Mouse (Mus musculus) ovary, postnatal 36 days (tissue): ENCODE results near the gene Kif16b.

Experiments
- DNase-seq: peaks from one replicate; pipeline ENCODE4 v3.0.0; 2022; ENCODE audit warnings: low spot score, mixed read lengths

Kif16b gene

DNA sequence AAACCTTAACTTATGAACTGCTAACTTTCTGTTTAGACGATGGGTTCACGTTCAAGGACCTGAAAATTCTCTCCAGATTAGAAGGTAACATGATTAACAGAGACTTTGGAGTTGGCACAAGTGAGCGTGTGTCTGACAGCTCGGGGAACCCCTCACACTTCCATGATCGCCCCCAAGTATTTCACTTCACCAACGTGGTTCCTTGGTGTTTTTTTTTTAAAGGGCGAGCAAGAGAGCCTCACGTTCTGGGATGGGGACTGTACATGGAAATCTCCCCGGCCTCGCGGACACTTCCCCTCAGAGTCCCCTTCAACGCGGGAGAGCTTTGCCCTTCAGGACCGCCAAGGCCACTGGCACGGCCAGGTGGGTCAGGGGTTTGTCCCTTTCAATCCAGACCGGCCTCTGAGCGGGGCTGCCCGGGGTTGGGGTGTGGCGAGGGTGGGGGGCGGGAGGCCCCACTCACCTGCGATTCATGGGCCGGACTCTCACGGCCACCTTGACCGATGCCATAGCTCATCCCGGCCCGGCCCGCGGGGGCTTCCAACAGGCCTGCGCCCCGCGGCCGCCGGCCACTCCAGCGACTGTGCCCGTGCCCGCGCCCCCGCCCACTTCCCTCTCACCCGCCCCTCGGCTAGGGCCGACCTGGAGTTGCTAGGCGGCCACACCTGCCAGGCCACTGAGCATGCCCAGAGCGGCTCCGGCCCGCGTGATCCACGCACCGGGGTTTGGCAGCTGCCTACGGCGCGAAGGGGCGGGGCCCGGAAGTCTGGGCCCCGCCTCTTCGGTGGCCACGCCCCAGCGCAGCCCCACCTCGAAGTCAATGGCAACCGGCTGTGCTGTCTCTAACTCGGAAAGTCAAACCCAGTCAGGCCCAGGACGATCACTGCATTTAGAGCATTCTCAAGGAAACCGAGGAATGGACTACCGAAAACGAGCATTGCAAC, at the start of gene Kif16b:
TSS of gene Kif16b (minus strand) at position 670 of the 944 bp plus-strand sequence.
- DNase-seq: peak; percentile 95

DNA sequence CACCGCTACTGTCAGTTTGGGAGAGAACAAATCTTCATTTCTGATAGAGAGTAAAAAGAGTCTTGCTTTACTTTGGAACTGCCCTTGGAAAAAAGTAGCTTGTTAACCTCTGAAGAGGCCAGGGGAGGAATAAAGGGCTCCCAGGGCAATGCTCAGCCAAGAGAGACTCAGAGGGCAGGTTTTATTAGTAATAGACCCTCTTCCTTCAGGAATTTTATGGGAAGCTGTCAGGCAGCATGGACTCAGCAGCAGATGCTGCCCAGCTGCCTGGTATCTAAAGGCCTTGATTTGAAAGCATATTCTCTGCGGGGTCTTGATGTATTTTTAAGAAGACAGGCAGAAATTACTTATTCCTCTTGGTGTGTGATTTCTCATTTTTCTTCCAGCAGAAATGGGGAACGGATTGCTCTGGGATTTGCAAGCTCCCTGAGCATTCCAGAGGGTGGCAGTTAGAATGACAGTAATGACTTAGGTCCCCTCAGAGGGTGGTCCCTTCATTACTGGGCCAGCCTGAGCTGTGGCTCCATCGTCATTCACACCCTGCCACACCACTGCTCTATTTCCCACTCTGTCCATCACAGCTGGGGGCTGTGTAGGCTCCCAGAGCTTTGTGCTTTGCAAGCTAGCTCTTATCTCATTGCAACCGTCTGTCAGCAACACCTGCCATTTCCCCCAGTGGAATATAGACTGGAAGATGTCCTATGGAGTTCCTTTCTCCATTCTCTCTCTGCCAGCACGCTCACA, 39.7 kb upstream of the Kif16b start:
- DNase-seq: no peak

DNA sequence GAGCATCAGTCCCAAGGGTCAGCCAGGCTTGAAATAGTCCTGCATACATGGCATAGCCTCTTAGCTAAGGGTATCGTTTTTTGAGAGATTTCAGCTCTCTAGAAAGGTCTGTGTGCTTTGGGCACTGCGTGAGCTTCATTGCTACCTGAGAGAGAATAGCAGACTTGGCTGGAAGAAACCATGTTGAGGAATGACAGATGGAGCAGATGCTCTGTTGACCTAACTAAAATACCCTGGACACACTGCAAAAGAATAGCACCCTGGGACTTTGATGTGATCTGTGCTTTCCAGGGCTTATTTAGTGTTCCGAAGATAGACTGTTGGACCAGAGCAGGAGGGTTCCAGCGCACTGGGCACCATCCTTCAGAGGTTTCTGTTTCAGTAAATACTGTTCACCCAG, 29.1 kb upstream of the Kif16b start:
- no peak for DNase-seq

DNA sequence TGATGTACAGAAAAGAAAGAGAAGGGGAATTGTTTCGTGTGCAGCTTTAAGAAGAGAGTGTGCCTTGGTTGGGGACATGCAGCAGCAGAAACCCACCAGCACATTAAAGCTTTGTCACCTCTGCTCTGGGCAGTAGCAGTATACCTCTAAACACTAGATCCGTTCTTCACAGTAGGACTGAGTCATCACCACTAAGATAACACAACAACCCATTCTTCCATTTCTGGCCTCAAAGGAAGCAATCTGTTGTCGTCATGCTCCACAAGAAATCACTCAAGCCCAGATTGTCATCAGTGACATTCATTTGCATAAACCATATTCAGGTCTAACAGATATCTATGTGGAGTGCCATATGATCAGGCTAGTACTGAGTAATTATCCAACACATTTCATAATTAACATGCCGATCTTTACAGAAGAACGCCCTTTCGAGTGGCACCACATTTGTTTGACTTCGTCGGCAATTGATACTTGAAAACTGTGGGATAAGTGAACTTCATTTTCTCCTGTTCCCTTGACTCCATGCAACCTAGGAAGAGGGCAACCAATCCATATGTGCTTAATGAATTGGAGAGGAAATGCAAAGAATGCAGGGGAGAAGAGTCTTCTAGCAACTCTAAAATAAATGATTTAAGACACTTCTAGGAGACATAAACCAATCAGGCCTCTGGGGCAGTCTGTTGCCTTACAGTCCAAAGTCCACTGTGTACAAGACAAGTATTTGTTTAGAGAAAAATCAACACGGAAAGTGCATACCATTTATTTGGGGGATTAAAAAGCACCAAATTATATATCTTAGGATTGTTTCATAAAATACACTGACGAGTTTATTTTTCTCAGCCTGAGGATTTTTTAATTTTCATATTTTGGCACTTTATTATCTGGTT, 28.1 kb upstream of the Kif16b start:
- DNase-seq: no peak

DNA sequence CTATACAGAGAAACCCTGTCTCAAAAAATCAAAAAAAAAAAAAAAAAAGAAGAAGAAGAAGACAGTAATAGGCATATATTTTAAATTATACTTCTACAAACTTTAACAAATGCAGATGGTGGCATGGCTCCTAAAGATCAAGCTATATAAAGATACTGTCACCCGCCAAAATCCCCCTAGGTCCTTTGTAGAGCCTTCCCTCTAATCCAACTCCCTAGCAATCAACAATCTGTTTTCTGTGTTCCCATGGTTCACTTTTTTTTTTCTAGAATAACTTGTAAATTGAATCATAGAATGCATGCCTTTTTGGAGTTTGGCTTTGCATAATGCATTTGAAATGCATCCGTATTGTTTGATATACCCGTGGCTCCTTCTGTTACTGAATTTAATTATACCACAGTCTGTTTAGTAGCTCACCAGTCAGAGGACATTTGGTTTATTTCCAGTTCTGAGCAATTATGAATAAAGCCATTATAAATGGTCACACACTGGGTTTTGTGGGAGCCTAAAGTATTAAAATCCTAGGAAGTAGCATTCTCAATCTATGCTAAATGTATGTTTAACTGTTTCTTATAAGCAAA, 9.6 kb upstream of the Kif16b start:
- no peak for DNase-seq

DNA sequence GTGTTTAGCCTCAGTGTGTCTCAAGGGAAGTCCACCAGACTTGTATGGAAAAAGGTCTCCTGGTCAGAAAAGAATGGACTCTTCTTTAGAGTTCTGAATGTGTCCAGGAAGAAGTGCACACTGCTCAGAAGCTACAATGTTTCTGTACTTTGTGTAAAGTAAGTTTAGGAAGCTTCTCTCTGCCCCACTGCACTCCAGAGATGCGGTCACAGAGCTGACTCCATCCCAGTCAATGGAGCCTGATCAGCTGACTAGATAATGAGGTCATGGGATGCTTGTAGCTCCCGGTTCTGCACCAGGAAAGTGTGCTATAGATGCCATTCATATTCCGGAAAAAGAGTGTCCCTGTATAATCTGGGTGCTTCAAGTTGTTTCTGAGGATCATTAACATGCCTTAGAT, 7.9 kb upstream of the Kif16b start:
- no peak for DNase-seq

DNA sequence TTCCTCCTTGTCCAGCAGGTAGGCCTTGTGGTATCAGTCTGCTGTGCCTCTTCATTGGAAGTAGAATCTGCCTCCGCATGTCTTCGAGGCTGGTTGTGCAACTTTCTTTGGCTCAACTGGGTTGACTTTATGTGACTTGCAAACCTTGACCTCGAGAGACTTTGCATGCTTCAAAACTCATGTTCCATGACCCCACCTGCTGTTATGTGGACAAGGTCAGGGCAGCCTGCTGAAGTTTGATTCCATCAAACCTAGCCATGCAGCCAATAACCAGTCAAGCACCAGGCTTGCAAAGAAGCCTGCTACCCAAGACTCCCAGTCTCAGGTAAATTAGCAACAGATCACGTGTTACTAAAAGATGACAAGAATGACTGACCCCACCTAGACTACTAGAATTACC, 5.7 kb upstream of the Kif16b start:
- no peak for DNase-seq

DNA sequence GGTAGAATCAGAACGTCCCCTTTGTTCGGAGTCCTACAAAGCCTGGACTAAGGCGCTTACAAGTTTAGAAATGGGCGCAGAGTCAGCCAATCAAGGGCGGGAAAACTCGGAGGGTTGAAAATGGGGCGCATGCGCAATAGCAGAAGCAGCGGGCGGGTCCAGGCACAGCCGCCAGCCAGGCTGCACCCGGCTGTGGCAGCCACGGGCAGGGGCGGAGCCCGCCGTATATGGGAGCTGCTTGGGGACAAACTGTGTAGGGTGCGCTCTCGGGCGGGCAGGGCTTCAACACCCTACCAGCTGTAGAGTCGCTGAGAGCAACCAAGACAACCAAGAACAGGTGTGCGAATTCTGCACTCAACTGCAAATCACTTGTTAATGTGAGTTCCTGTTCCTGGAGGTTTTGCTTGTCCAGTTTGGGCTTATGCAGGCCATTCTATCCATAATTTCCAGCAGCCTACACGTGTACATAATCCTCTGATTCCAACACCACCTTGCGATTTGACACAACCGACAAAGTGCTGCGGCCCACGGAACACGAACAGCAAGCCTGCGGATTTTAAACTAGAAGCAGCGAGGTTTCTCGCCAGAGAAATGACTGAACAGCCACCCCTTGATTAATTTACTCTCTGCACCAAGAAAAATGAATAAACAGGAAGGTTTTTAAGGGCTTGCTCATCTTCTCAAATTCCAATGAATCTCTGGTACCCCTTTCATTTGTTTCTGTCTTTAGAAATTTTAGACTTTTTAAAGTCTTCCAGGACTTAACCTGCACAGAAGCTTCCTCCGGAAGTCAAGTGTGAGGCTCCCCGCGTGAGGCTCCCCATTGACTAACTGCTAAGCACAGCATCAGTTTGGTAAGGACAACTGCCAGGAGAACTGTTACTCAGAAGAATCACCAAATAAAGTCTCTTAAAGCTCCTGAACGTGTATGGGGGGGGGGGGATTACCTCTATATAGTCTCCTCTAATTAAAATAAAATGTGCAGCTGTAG, 1.9 kb upstream of the Kif16b start:
- peak; percentile 95 for DNase-seq

DNA sequence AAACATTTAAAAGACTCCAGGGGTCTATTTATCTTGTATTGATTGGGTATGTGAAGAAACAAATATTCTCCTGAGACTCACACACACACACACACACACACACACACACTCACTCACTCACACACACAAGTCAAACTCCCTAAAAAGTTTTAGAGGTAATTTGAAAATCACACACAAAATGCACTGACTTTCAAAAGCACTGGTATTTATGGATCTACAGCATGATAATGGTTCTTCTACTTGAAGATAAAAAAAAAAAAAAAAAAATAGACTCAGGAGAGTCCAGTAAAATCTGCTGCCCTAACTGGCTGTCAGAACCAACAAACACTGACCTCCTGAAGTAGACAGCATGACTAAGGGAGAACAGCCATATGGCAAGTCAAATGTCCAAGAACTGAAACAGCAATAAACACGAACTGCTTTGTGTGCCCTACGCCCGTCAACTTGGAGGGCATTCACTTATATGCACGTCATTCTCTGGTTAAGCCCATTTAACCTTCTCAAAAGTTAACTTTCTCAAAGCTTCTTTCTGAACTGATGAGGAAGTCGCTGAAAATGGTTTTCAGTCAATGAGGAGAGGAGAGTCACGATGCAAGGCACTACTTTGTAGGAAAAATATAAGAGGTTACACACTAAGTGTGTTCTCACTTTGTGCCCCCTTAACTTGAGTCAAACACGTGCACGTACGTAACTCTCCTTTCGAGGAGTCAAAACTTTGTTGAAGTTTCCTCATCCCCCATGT, 1.0 kb downstream of the Kif16b start:
- DNase-seq: no peak

DNA sequence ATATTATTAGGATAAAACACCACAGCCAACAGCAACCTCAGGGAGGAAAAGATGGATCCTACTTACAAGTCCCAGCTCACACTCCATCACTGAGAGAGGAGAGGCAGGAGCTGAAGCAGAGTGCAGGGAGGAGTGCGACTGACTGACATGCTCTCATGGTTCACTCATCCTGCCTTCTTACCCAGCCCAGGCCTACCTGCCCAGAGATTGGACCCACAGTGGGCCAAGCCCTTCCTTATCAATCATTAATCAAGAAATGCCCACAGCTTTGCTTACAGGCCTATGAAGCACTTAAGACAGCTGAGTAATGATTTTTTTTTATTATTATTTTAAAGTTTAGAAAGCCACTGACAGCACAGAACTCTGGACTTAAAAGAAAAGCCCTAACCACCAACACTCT, 7.6 kb downstream of the Kif16b start:
- no peak for DNase-seq

DNA sequence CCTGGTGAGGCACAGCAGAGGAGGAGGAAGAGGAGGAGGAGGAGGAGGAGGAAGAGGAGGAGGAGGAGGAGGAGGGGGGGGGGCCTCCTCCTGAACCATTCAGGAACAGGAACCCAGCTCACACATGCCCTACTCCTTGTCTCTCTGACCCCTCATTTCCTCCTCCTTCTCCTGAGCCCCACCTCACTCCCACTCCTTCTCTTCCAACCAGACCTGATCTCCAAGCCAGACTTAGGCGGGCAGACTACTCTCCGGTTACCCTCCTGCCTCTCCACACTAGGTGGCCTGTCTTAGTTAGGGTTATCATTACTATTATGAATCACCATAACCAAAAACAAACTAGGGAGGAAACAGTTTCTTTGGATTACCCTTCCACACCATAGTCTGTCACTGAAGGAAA, 10.0 kb downstream of the Kif16b start:
- no peak for DNase-seq

DNA sequence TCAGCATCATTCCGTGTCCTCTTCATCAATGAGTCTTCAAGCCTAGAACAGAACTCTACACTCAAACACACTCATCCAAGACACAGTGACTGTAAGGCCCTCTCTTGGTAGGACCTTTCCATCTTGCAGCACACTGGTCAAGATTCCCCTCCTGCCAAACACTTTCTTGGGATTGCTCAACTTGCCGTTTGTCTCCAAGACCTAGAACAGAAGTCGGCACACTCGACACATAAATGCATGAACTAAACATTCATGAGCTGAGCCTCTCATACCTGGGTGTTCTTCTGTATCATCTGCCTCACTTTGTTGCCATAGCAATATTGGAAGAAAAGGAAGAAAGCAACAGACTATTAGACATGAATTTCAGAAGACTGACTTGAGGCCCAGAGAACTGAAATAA, 16.9 kb downstream of the Kif16b start:
- no peak for DNase-seq

DNA sequence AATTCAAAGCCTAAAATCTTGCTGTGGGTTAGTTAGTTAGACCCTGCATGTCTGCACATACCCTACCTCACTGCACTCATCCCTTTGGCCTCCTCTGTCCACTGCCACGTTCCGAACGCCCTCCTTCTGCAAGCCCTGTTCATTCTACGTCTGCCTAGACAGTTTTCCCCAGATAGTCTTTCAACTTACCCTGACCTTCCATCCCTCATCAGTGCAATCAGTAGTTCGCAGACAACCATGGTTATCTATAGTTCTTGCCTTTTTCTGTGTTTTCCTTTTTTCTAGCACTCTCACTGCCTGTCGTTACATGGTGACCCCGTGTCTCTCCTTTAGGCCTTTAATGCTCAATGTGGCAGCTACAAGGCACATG, 17.7 kb downstream of the Kif16b start:
- DNase-seq: no peak

DNA sequence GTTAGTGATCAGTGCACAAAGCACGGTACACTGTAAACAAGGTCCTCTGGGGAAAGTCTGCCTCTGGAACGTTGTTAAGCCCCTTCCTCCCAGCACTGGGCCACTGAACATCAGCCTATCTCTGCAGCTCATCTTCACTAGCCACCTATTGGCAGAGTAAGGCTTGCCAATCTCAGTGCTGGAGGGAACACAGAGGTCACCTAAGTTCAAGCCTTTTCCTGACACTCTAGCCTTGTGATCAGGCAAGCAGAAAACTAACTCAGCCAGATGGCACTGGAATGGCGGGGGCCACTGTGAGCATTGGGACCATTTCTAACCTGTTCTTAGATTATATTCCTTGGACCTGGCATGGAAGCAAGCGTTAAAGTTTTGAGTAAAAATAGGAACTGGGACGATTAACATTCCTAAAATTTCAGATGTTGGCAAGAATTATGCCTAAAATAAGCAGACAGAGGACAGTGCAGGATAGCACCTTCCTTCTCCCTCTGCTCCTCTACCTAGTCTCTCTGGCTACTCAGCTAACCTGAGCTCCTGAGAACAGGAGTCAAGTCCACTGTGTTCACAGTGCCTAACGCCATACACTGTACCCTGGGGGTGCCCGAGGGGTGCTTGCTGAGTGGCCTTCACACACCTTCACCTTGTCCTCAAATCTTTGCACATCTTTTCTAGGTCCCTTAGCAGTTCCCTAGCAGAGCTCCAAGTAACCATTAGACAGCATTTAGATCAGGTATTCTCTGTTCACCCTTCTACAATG, 18.3 kb downstream of the Kif16b start:
- no peak for DNase-seq

DNA sequence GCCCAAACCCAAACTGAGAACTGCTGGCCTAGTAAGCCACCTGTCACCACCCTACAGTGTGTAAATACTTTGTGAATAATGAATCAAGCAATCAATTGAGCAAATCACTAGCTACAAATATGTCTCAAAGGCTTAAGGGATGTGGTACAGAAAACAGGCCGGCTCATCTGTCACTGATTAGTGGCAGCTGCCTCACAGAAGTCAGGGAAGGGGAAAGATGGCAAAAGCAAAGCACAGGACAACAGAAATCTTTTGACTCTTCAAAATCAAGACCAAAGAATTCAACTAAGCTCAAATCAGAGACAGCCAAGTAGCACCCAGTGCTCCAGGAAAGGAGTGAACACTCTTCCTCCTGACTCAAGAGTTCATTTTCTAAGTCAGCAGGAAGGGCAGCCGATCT, 18.9 kb downstream of the Kif16b start:
- no peak for DNase-seq

DNA sequence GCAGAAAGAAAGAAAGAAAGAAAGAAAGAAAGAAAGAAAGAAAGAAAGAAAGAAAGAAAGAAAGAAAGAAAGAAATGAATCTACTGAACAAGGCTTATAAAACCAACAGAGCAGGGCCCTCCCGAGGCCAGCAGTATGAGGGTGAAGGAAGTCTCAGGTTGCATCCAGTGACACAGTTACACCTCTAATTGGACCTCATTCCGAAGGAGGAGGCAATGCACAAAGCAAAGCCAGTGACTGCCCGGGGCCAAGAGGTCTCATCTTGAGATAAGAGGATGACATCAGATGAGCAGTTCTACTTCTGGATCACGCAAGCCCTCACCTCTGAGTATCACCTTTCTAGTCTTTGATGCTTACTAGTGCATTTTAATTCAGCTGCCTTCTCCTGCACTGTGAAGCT, 20.2 kb downstream of the Kif16b start:
- no peak for DNase-seq

DNA sequence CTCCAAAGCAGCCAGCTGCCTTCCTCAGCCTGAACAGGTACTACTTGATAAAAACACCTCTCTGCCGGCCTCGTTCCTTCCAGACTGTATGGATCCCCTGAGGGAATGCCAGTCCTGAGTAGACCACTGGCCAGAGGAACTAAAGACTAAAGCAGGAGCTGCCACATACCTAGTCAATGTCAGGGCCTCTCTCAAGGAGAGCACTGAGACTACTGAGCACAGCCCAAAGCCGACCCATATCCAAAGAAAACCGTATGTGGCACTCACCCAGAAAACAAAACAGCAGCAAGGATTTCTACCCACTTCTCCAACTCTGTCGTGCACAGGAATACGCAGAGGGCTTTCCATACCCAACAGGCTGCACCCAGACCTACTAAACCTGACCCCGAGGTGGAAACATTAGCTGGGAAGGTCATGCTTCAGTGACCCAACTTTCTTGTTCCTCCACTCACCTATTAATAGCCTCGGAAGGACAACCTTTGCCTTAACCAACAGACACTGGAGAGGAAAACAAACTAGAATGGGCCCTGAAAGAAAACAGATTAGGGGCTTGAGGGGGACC, 22.0 kb downstream of the Kif16b start:
- DNase-seq: no peak

DNA sequence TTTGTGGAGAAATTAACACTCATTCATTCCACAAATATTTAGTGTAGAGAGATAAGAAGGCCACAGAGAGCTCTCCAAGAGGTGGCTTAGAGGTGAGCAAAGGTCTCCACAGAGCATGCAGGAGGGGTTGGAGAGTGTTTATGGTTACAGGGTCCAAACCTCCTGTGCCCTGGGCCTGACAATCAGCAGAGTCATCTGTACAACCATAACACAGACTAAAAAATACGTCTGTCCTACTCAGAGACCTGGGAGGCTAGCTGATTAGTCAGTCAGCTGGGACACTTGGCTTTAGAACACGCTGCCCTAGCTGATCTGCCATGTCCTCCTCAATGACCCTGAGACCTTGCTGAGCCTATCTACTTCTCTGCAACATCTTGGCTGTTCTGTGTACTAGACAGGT, 24.7 kb downstream of the Kif16b start:
- no peak for DNase-seq

DNA sequence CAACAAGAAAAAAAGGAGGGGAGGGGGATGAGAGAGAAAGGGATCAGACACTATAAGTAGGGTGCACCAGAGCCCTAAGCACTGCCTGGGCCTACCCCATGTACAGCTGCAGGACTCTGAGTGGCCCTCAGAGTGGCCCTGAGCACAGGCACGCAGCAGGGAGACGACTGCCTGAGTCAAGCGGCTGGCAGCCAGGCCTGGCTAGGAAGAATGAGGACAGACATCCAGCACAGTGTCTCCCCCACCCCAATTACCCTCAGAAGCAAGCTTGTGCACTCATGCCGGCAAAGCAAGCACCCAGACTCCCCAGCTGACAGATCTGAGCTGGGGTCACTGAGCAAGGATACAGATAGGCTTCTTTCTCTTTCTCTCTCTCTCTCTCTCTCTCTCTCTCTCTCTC, 25.4 kb downstream of the Kif16b start:
- peak; percentile 19 for DNase-seq
